Mouse (Mus musculus): ENCODE results near the gene Col4a3bp.

- TF ChIP-seq CTCF (IDR thresholded peaks at IDR 0.05; ENCODE audit: borderline replicate concordance, insufficient read depth, low read depth, low read length), result no peak
- TF ChIP-seq POLR2A (IDR thresholded peaks at IDR 0.05; ENCODE audit: borderline replicate concordance, insufficient read depth, low read length), result no peak
Observed at GRCm38 (mm10) chr13:96516249-96516648, 26.2 kb upstream of the Col4a3bp start.

Measured in cerebellum, adult 2 months (tissue).